In the genomic region with DNA sequence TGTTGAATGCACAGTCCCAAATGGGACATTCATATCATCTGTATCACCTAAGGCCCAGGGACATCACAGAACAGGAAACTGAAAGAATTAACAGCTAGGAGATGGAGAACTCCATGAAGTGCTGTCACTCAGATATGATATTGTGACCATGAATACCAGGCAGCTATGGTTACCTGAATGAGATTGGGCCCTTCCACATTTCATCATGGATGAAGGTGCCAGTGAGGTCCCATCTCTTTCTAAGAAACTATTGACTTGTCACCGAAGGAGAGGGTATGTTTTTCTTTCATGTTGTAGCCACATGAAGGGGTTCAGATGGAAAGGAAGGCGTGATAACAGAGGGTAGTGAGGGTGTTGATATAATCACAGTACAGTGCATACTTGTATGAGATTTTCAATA, we compare ENCODE assay signal across 24 mouse cellular contexts. TPM values are rescaled to one million over a fixed set of nuclear protein-coding genes. Genes with fewer than 3 reads are reported as not detected.
A peak's percentile ranks its signal among the peaks of the same experiment; 100 is the strongest.
DNase-seq lines count a peak whose midpoint lies in the region; ATAC-seq lines count a peak whose summit lies in the region.
"Had no signal": no experiment of that assay in that cellular context is flagged by ENCODE, and none has a peak within 500 bp of the region (broad histone marks: within the 10 kb centered on the region; RNA-seq: fewer than 3 reads in every experiment).

No protein-coding gene starts in this region.

- WGBS in heart, embryonic 12.5 days = 58% methylated on average over 2 of the region's 2 CpGs

- peak; percentile 52 for DNase-seq in CD4-positive, CD25-positive, alpha-beta regulatory T cell, adult 2 months (ENCODE audit: low read depth, low spot score)
- peak; percentile 34 for DNase-seq in T-cell, adult 2 months (ENCODE audit: low spot score)
- peak; percentile 76 for DNase-seq in induced T-regulatory cell, adult 2 months (ENCODE audit: low read depth)
- no peak for DNase-seq in embryo, embryonic 9.5 days (ENCODE audit: extremely low spot score)
- DNase-seq in thymus, postnatal 14 days = no peak
- DNase-seq: adrenal gland, adult 8-10 months; adrenal gland, postnatal 14 days; adrenal gland, postnatal 36 days; cerebellum, adult 11-12 months; cerebellum, adult 2 months; cerebellum, adult 9-10 months; cerebellum, postnatal 10 days; cerebellum, postnatal 25 days had no signal

- H3K27ac ChIP-seq in heart, embryonic 12.5 days (ENCODE audit: poor library complexity, severe bottlenecking) = no peak overlapping the region
- H3K27ac ChIP-seq: embryonic facial prominence, embryonic 13.5 days; embryonic facial prominence, embryonic 15.5 days; forebrain, embryonic 10.5 days; forebrain, embryonic 12.5 days had no signal

- H3K36me3 ChIP-seq in heart, embryonic 12.5 days = no peaks in the 10 kb centered on the region
- H3K36me3 ChIP-seq: embryonic facial prominence, embryonic 13.5 days; embryonic facial prominence, embryonic 15.5 days; forebrain, embryonic 10.5 days; forebrain, embryonic 12.5 days; G1E had no signal

- H3K4me2 ChIP-seq in heart, embryonic 12.5 days = no peak overlapping the region
- H3K4me2 ChIP-seq: embryonic facial prominence, embryonic 13.5 days; embryonic facial prominence, embryonic 15.5 days; forebrain, embryonic 12.5 days had no signal

- H3K9ac ChIP-seq in heart, embryonic 12.5 days = no peak overlapping the region
- H3K9ac ChIP-seq: embryonic facial prominence, embryonic 13.5 days; embryonic facial prominence, embryonic 15.5 days; forebrain, embryonic 12.5 days had no signal

- peaks cover 20% of the 10 kb centered on the region for H3K4me1 ChIP-seq in heart, embryonic 12.5 days (replicated peaks)

- no peak for ATAC-seq in CD4-positive, CD25-positive, alpha-beta regulatory T cell, adult 4 months
- ATAC-seq in heart, embryonic 12.5 days (ENCODE audit: insufficient number of reproducible peaks, low FRiP score) = no peak
- ATAC-seq: forebrain, embryonic 14.5 days; forebrain, embryonic 16.5 days; Patski had no signal

- no peaks in the 10 kb centered on the region for H3K27me3 ChIP-seq in heart, embryonic 12.5 days (replicated peaks)
- H3K27me3 ChIP-seq: embryonic facial prominence, embryonic 13.5 days; embryonic facial prominence, embryonic 15.5 days; forebrain, embryonic 12.5 days; Patski had no signal

- H3K9me3 ChIP-seq in heart, embryonic 12.5 days (replicated peaks) = no peaks in the 10 kb centered on the region
- H3K9me3 ChIP-seq: embryonic facial prominence, embryonic 13.5 days; embryonic facial prominence, embryonic 15.5 days; forebrain, embryonic 10.5 days; forebrain, embryonic 12.5 days; G1E had no signal

- no peak overlapping the region for H3K4me3 ChIP-seq in heart, embryonic 12.5 days
- H3K4me3 ChIP-seq: embryonic facial prominence, embryonic 13.5 days; embryonic facial prominence, embryonic 15.5 days; erythroblast, embryonic 14.5 days; forebrain, embryonic 10.5 days; forebrain, embryonic 12.5 days had no signal

RNA-seq across cellular contexts. Expression of a gene that starts 13.3 kb away (rescaled TPM):
- 100 to 1,000 TPM; 335 to 360 TPM for polyA plus RNA-seq in CD4-positive, CD25-positive, alpha-beta regulatory T cell, adult 4 months (2017; shearing (Covaris generic))
- 912 and 971 TPM in 2 replicates for polyA plus RNA-seq in heart, embryonic 12.5 days (2016; fragmentation: Nextera tagmentation; extraction: Ambion mirVana)

RNA-seq across cellular contexts. Expression of a gene that starts 15.9 kb away (rescaled TPM):
- 10 to 100 TPM; 12.1 to 19.1 TPM for polyA plus RNA-seq in CD4-positive, CD25-positive, alpha-beta regulatory T cell, adult 4 months (2017; shearing (Covaris generic))
- 7.4 and 8.2 TPM in 2 replicates for polyA plus RNA-seq in heart, embryonic 12.5 days (2016; fragmentation: Nextera tagmentation; extraction: Ambion mirVana)

Comparison
In these comparisons a context has a peak if more than half of its experiments do, and no peak if none do; other contexts are left out.
1. DNase-seq: peak in CD4-positive, CD25-positive, alpha-beta regulatory T cell, adult 2 months (single experiment), T-cell, adult 2 months (single experiment) and induced T-regulatory cell, adult 2 months (single experiment); none in embryo, embryonic 9.5 days (single experiment) and thymus, postnatal 14 days (single experiment).